Mouse (Mus musculus) 416B (cell line): ENCODE data around the gene Cpe.

Source experiments
- DNase-seq: peaks from one replicate; pipeline ENCODE4 v3.0.0; 2011; ENCODE audit warnings: low read depth

Gene Cpe

GRCm38 (mm10) chr8:64692651-64693201, at the start of gene Cpe:
Gene Cpe (minus strand): TSS chr8:64693054.
- DNase-seq = no peak

GRCm38 (mm10) chr8:64740547-64741211, 47.8 kb upstream of the Cpe start:
- DNase-seq = no peak

- no peak for DNase-seq
Measured at GRCm38 (mm10) chr8:64738916-64739315, 46.1 kb upstream of the Cpe start.

GRCm38 (mm10) chr8:64736767-64737323, 44.0 kb upstream of the Cpe start:
- DNase-seq = peak; percentile 58

DNA sequence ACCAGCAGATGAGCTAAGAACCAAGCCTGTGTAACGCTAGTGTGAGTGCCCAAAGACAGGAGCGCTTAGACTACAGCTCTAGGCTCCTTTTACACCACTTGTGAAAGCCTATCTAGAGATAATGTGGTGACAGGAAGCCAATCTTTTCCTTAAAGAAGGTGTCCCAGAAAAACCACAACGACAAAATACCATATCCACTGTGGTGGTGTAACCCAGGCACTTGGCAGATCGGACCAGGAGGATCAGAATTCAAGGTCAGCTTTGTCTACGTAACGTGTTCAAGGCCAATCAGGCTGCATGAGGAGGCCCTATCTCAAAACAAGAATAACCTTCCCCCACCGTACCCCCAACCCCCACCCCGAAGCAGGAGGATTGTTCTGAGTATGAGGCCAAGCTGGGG, 42.3 kb upstream of the Cpe start:
- peak; percentile 96 for DNase-seq

GRCm38 (mm10) chr8:64733271-64733943, 40.6 kb upstream of the Cpe start, which contains the start of gene Msmo1:
Gene Msmo1 (minus strand): TSS chr8:64733792.
- peak; percentile 97 for DNase-seq

DNA sequence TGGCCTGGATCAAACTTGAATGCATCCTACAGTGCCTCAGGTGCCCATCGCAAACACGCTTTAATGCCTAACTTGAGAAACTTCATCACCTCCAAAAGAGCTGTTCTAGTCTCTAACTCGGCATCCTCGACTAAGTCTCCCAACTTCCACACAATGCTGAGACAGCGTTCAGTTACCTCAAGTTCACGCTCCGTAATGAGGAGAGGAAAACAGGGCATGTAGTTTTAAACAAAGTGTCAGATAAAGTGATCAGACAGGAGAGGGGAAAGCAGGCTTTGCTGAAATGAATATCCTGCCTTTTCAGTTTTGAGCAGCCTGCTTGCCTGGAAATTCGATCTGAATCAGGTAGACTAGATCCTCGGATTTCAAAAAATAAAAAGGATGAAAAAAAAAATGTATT, 39.7 kb upstream of the Cpe start:
- DNase-seq = no peak

DNA sequence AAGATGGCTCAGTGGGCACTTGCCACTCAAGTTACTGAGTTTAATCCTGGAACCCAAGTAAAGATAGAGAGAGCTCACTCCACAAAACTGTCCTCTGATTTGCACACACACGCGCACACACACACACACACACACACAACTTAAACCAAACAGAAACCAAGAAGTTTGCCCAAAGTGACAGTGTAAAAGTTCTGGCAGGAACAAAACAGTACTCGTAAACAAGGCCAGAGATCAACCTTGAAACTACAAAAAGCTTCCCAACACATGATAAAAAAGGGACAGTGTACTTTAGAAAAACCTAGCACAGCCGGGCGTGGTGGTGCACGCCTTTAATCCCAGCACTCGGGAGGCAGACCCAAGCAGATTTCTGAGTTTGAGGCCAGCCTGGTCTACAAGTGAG, 35.3 kb upstream of the Cpe start:
- no peak for DNase-seq

DNA sequence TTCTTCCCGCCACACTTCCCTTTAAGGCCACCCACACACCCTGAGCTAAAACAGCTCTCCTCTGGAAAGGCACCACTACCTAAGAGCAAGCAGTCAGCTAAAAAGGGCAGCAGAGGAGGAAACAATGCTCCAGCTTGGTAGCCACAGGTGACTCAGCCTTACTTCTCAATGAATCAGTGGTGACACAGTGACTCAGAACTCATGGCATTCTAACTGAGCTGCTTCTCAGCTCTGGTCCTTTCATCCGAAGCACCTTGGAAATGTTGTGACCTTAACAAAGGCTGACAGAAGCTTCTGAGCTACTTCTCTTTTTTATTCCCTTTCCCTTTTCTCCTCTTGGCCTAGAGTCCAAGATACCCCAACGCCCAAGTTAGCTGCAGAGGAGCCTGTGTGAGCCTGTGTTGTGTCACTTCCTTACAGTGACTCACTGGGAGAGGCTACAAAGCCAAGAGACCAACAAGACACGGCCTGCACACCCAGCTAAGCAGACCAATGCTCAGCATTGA, 33.4 kb upstream of the Cpe start:
- peak; percentile 90 for DNase-seq

GRCm38 (mm10) chr8:64723206-64723605, 30.4 kb upstream of the Cpe start:
- no peak for DNase-seq

DNA sequence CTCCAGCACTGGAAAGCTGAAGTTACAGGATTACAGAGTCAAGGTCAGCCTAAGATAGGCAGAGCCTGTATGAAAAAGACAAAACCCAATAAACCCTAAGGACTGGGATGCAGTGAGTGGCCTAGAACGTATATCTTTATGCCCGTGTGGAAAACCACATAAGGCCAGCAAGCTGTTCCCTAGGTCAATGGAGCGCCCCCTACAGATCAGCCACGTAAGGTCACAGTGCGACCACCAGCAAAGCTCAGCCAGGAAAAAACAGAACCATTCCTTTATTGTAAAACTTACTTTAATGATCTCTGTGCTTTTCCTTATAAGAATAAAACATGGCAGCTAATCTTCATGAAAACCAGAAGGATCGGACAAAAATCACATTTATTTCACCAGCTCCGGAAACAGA, 25.0 kb upstream of the Cpe start:
- DNase-seq = no peak

- DNase-seq = no peak
Measured at GRCm38 (mm10) chr8:64712499-64712898, 19.6 kb upstream of the Cpe start.

GRCm38 (mm10) chr8:64711544-64711943, 18.7 kb upstream of the Cpe start:
- DNase-seq = no peak

DNA sequence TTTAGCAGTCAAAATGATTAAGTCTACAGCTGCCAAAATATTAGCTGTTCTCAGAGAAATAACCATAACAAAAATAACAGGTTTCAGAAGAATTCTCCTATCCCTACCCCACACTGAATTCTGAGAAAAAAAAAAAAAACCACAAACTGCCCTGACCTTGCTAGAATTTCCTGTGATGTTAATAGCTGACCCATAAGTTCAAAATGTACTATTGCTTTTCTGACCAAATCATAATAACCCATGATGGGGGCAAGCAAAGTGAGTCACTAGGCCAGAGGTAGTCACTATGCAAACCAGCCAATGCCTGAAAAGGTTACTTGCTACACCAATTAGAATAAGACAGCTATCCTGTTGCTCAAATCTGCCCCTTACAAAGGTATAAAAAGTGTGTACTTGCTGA, 14.6 kb upstream of the Cpe start:
- DNase-seq = peak; percentile 61

- DNase-seq = no peak
Measured at GRCm38 (mm10) chr8:64703191-64703590, 10.3 kb upstream of the Cpe start.

GRCm38 (mm10) chr8:64691591-64692401, 1.1 kb downstream of the Cpe start:
- no peak for DNase-seq

- DNase-seq = no peak
Measured at GRCm38 (mm10) chr8:64690845-64691244, 2.0 kb downstream of the Cpe start.

- no peak for DNase-seq
Measured at GRCm38 (mm10) chr8:64690306-64690705, 2.5 kb downstream of the Cpe start.

- DNase-seq = no peak
Measured at GRCm38 (mm10) chr8:64688741-64689140, 4.1 kb downstream of the Cpe start.

DNA sequence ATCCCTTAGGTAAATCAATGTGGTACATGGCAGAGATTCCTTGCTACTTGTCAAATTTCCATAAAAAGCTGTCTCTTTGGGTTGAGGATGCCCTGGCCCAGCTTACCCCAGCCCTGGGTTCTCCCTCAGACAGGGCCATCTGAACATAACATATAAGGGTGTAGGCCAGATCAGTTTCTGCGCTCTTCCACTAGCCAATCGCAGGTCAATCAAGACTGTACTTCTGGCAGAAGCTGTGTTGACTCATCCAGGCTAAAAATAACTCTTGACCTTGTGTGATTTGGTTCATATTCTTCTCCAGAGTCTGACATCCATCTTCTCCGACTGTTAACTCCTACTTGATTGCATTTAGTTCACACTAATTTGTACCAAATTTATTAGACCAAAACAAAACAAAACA, 4.7 kb downstream of the Cpe start:
- peak; percentile 28 for DNase-seq

DNA sequence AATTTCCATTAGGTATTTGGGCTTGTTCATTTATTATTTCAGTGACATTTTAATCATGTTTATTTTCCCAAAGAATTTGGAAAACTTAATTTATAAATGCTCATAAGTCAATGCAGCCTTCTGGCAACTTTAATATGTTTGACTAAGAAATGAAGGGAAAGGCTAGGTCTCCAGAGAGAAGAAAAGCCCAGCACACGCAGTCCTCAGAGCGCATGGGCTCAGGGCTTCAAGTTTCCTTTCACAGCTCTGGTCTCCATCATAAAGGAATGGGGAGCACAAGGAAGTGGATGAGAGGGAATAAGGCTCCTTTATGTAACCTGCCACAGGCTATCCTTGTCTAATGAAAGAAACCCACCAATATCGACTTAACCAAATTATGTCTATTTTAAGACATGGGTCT, 10.4 kb downstream of the Cpe start:
- no peak for DNase-seq

DNA sequence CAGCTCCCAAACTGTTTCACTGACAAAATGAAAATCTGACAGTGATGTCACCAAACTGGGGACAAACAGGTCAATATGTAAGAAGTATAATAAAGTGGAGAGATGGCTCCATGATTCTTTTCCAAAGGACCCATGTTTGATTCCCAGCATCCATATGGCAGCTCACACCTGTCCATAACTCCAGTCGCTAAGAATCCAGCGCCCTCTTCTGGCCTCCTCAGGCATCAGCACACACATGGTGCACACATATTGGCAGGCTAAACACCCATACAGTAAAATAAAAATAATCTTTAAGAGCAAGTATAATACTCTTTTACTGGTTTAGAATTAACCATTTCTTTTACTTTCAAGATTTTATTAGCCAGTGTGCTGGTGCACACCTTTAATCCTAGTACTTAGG, 16.5 kb downstream of the Cpe start:
- DNase-seq = no peak
